Mouse (Mus musculus) MEL (cell line): ENCODE results near the gene Aldh3b2. TPM values are rescaled to one million over a fixed set of nuclear protein-coding genes. Genes with fewer than 3 reads are reported as not detected.

Source experiments
- DNase-seq: peaks from one replicate; pipeline ENCODE4 v3.0.0; 2011; ENCODE audit warnings: low read depth, low spot score
- H3K27ac ChIP-seq: 2 replicates; pipeline ENCODE4 v1.5.1; 2012; ENCODE audit warnings: low read depth, mild to moderate bottlenecking, control low read depth, low read length, moderate library complexity; ENCODE audit not compliant: control insufficient read depth
- H3K27me3 ChIP-seq, 2 experiments: fragments of 150-350 bp in 1 of 2; sonication (generic) in 1 of 2; 2 replicates each; pipeline ENCODE4 v1.6.1; 2012; ENCODE audit warnings: low read length in 2 of 2, mild to moderate bottlenecking in 2 of 2, improper control_type of control experiment in 1 of 2, moderate library complexity in 1 of 2; ENCODE audit not compliant: insufficient read depth in 2 of 2, control insufficient read depth in 1 of 2
- H3K36me3 ChIP-seq, 2 experiments: 2 replicates each; pipeline ENCODE4 v1.6.1; 2012 to 2014; ENCODE audit warnings: low read length in 2 of 2, improper control_type of control experiment in 1 of 2, inconsistent platforms in 1 of 2, mild to moderate bottlenecking in 1 of 2; ENCODE audit not compliant: insufficient read depth in 2 of 2, control insufficient read depth in 1 of 2
- H3K4me1 ChIP-seq, 2 experiments: fragments of 150-350 bp in 1 of 2; sonication (generic) in 1 of 2; 2 replicates each; pipeline ENCODE4 v1.6.1; 2012; ENCODE audit warnings: low read length in 2 of 2, improper control_type of control experiment in 1 of 2, mild to moderate bottlenecking in 1 of 2; ENCODE audit not compliant: insufficient read depth in 2 of 2, control insufficient read depth in 1 of 2
- H3K4me3 ChIP-seq, 2 experiments: fragments of 150-350 bp in 1 of 2; sonication (generic) in 1 of 2; 2 replicates each; pipeline ENCODE4 v1.5.1; 2012; ENCODE audit warnings: low read depth in 2 of 2, low read length in 2 of 2, mild to moderate bottlenecking in 2 of 2, moderate library complexity in 2 of 2, control low read depth in 1 of 2, improper control_type of control experiment in 1 of 2; ENCODE audit not compliant: control insufficient read depth in 1 of 2, insufficient read depth in 1 of 2
- H3K79me2 ChIP-seq: 2 replicates; pipeline ENCODE4 v1.6.1; 2012; ENCODE audit warnings: mild to moderate bottlenecking, low read length, moderate library complexity; ENCODE audit not compliant: control insufficient read depth, poor library complexity, insufficient read depth
- H3K9ac ChIP-seq: 2 replicates; pipeline ENCODE4 v1.6.1; 2012; ENCODE audit warnings: low read depth, mild to moderate bottlenecking, control low read depth, low read length, moderate library complexity; ENCODE audit not compliant: control insufficient read depth, poor library complexity, severe bottlenecking
- H3K9me3 ChIP-seq: fragments of 150-350 bp; sonication (generic); replicated peaks from 2 replicates; pipeline ENCODE4 v1.6.1; 2012; ENCODE audit warnings: mild to moderate bottlenecking, low read length, improper control_type of control experiment, moderate library complexity; ENCODE audit not compliant: insufficient read depth
- CHD1 ChIP-seq: IDR thresholded peaks from 2 replicates; pipeline ENCODE4 v1.6.1; 2012; ENCODE audit warnings: low read depth, mild to moderate bottlenecking, inconsistent platforms, low read length, improper control_type of control experiment
- CHD2 ChIP-seq: IDR thresholded peaks from 2 replicates; pipeline ENCODE4 v1.6.1; 2011; ENCODE audit warnings: low read length, improper control_type of control experiment
- CTCF ChIP-seq, 3 experiments: IDR thresholded peaks in 2 of 3; conservative IDR thresholded peaks in 1 of 3; 2 replicates each; pipeline ENCODE4 v1.5.1; 2011 to 2012; ENCODE audit warnings: low read length in 3 of 3, low read depth in 2 of 3, mild to moderate bottlenecking in 2 of 3, improper control_type of control experiment in 1 of 3, inconsistent platforms in 1 of 3, mixed read lengths in 1 of 3, moderate library complexity in 1 of 3; ENCODE audit not compliant: control insufficient read depth in 1 of 3, insufficient read depth in 1 of 3, poor library complexity in 1 of 3, severe bottlenecking in 1 of 3
- E2F4 ChIP-seq: IDR thresholded peaks from 2 replicates; pipeline ENCODE4 v1.6.1; 2011; ENCODE audit warnings: low read depth, low read length, improper control_type of control experiment, borderline replicate concordance
- EP300 ChIP-seq, 2 experiments: IDR thresholded peaks; 2 replicates each; pipeline ENCODE4 v1.6.1; 2011; ENCODE audit warnings: improper control_type of control experiment in 2 of 2, low read length in 2 of 2, low read depth in 1 of 2, mild to moderate bottlenecking in 1 of 2
- ETS1 ChIP-seq: IDR thresholded peaks from 2 replicates; pipeline ENCODE4 v1.6.1; 2012; ENCODE audit warnings: low read depth, mild to moderate bottlenecking, inconsistent platforms, low read length, improper control_type of control experiment, moderate library complexity
- GABPA ChIP-seq: IDR thresholded peaks from 2 replicates; pipeline ENCODE4 v1.6.1; 2012; ENCODE audit warnings: low read depth, mild to moderate bottlenecking, inconsistent platforms, low read length, improper control_type of control experiment, moderate library complexity
- GATA1 ChIP-seq: IDR thresholded peaks from 2 replicates; pipeline ENCODE4 v1.6.1; 2011; ENCODE audit warnings: low read depth, low read length, improper control_type of control experiment
- HCFC1 ChIP-seq: IDR thresholded peaks from 2 replicates; pipeline ENCODE4 v1.6.1; 2012; ENCODE audit warnings: low read depth, mild to moderate bottlenecking, inconsistent platforms, low read length, improper control_type of control experiment, moderate library complexity
- JUND ChIP-seq: IDR thresholded peaks from 2 replicates; pipeline ENCODE4 v1.6.1; 2011; ENCODE audit warnings: low read depth, mild to moderate bottlenecking, improper control_type of control experiment, low read length
- KAT2A ChIP-seq: conservative IDR thresholded peaks from 2 replicates; pipeline ENCODE4 v1.6.1; 2012; ENCODE audit warnings: low read depth, low read length, improper control_type of control experiment, inconsistent platforms
- MAFK ChIP-seq: IDR thresholded peaks from 2 replicates; pipeline ENCODE4 v1.6.1; 2011; ENCODE audit warnings: low read depth, mild to moderate bottlenecking, low read length, improper control_type of control experiment, borderline replicate concordance
- MAZ ChIP-seq: IDR thresholded peaks from 2 replicates; pipeline ENCODE4 v1.6.1; 2012; ENCODE audit warnings: low read depth, mild to moderate bottlenecking, inconsistent platforms, low read length, improper control_type of control experiment
- MYB ChIP-seq: IDR thresholded peaks from 2 replicates; pipeline ENCODE4 v1.6.1; 2011; ENCODE audit warnings: mild to moderate bottlenecking, low read depth, low read length, improper control_type of control experiment
- MYC ChIP-seq: IDR thresholded peaks from 2 replicates; pipeline ENCODE4 v1.6.1; 2011; ENCODE audit warnings: low read depth, mild to moderate bottlenecking, low read length, improper control_type of control experiment, moderate library complexity
- NELFE ChIP-seq: IDR thresholded peaks from 2 replicates; pipeline ENCODE4 v1.6.1; 2011; ENCODE audit warnings: low read depth, low read length, improper control_type of control experiment
- POLR2A ChIP-seq, 2 experiments: IDR thresholded peaks; 2 replicates each; pipeline ENCODE4 v1.6.1; 2011 to 2012; ENCODE audit warnings: low read length in 2 of 2, mild to moderate bottlenecking in 2 of 2, control low read depth in 1 of 2, improper control_type of control experiment in 1 of 2, low read depth in 1 of 2, moderate library complexity in 1 of 2; ENCODE audit not compliant: control insufficient read depth in 1 of 2, insufficient read depth in 1 of 2, poor library complexity in 1 of 2
- POLR2AphosphoS2 ChIP-seq: IDR thresholded peaks from 2 replicates; pipeline ENCODE4 v1.6.1; 2011; ENCODE audit warnings: low read length, improper control_type of control experiment
- RAD21 ChIP-seq: IDR thresholded peaks from 2 replicates; pipeline ENCODE4 v1.6.1; 2011; ENCODE audit warnings: mild to moderate bottlenecking, low read depth, low read length, improper control_type of control experiment
- SIN3A ChIP-seq: IDR thresholded peaks from 2 replicates; pipeline ENCODE4 v1.6.1; 2012; ENCODE audit warnings: low read length, improper control_type of control experiment, inconsistent platforms
- TAL1 ChIP-seq: IDR thresholded peaks from 2 replicates; pipeline ENCODE4 v1.6.1; 2012; ENCODE audit warnings: mild to moderate bottlenecking, inconsistent platforms, low read length, moderate library complexity, mixed read lengths
- TBP ChIP-seq: IDR thresholded peaks from 2 replicates; pipeline ENCODE4 v1.8.0; 2011; ENCODE audit warnings: low read depth, low read length, improper control_type of control experiment
- TCF12 ChIP-seq: IDR thresholded peaks from 2 replicates; pipeline ENCODE4 v1.6.1; 2014; ENCODE audit warnings: low read depth, mild to moderate bottlenecking, inconsistent platforms, low read length, improper control_type of control experiment, moderate library complexity
- UBTF ChIP-seq: IDR thresholded peaks from 2 replicates; pipeline ENCODE4 v1.6.1; 2012; ENCODE audit warnings: low read depth, mild to moderate bottlenecking, inconsistent platforms, low read length, improper control_type of control experiment, moderate library complexity, borderline replicate concordance; ENCODE audit not compliant: insufficient read depth
- USF1 ChIP-seq: IDR thresholded peaks from 2 replicates; pipeline ENCODE4 v1.6.1; 2014; ENCODE audit warnings: low read depth, mild to moderate bottlenecking, inconsistent platforms, low read length, improper control_type of control experiment, moderate library complexity
- ZC3H11A ChIP-seq: IDR thresholded peaks from 2 replicates; pipeline ENCODE4 v1.6.1; 2012; ENCODE audit warnings: low read depth, mild to moderate bottlenecking, inconsistent platforms, low read length, improper control_type of control experiment
- ZKSCAN1 ChIP-seq: IDR thresholded peaks from 2 replicates; pipeline ENCODE4 v1.6.1; 2012; ENCODE audit warnings: low read depth, mild to moderate bottlenecking, inconsistent platforms, low read length, improper control_type of control experiment, moderate library complexity
- ZNF384 ChIP-seq: IDR thresholded peaks from 2 replicates; pipeline ENCODE4 v1.6.1; 2012; ENCODE audit warnings: low read depth, mild to moderate bottlenecking, inconsistent platforms, low read length, improper control_type of control experiment
- polyA plus RNA-seq, 2 experiments: library from polyadenylated mRNA; stranded (reverse) in 1 of 2; unstranded in 1 of 2; fragments of >175 nt in 1 of 2; fragments of >200 nt in 1 of 2; gene quantifications; 2 replicates each; pipeline versions ENCODE4 v1.2.1 to v1.2.4; 2012; ENCODE audit warnings: low replicate concordance in 2 of 2, low read depth in 1 of 2; ENCODE audit not compliant: insufficient read length in 2 of 2, insufficient read depth in 1 of 2, missing spikeins in 1 of 2
- total RNA-seq: library from RNA; depleted of rRNA; stranded (reverse); fragments of 300-350 nt; gene quantifications from 2 replicates; pipeline ENCODE4 v1.2.3, GENCODE M21; 2012

Gene Aldh3b2
- total and polyA plus RNA-seq, 3 experiments = not detected

DNA sequence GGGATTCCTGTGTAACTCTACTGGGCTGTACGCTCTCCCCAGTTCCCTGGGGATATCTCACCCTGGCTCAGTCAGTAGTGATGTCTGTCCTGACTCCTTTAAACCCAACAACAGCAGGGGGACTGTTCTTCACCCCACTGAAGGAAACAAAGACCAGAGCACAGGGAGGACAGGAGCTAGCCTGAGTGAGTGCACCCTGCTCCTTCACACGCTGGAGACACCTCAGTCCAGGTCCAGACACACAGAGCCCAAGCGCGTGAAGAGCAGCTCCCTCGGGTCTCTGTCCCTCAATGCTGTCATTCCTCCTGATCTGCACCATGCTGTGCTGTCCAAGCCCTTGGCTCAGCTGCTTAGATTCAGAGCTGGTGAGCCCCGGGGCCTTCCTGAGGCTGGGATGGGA lies 45.4 kb upstream of the Aldh3b2 start:
- Histone ChIP-seq H3K79me2 (no peaks in the 10 kb centered on the region), H3K4me3 (no peak overlapping the region), H3K27me3 (no peaks in the 10 kb centered on the region; a peak in 1 of 4 replicates), H3K9me3 (no peaks in the 10 kb centered on the region), H3K27ac (no peak overlapping the region), H3K9ac (no peak overlapping the region), H3K36me3 (peaks cover 0 to 2% of the 10 kb centered on the region in 2 experiments; a peak in 1 of 4 replicates), H3K4me1 (peaks cover 0 to 26% of the 10 kb centered on the region in 2 experiments; a peak in 2 of 4 replicates)
- DNase-seq = no peak
- TF ChIP-seq MAFK (no peak), ZNF384 (no peak), CHD1 (no peak), ZKSCAN1 (no peak), RAD21 (no peak), KAT2A (no peak), EP300 (IDR thresholded peaks at IDR 0.05; ENCODE audit: low read depth in 1 of 2, low read length in 2 of 2) (no peak), CTCF (IDR thresholded peaks at IDR 0.05 in 2 of 3, conservative IDR thresholded peaks at IDR 0.05 in 1 of 3; ENCODE audit: control insufficient read depth in 1 of 3, insufficient read depth in 1 of 3, low read depth in 2 of 3, low read length in 3 of 3, poor library complexity in 1 of 3, severe bottlenecking in 1 of 3) (no peak), USF1 (no peak), MAZ (no peak), ZC3H11A (no peak), E2F4 (no peak), POLR2AphosphoS2 (no peak), MYC (no peak), CHD2 (no peak), POLR2A (IDR thresholded peaks at IDR 0.05; ENCODE audit: control insufficient read depth in 1 of 2, insufficient read depth in 1 of 2, low read depth in 1 of 2, low read length in 2 of 2, poor library complexity in 1 of 2) (no peak), UBTF (no peak), GABPA (no peak)

DNA sequence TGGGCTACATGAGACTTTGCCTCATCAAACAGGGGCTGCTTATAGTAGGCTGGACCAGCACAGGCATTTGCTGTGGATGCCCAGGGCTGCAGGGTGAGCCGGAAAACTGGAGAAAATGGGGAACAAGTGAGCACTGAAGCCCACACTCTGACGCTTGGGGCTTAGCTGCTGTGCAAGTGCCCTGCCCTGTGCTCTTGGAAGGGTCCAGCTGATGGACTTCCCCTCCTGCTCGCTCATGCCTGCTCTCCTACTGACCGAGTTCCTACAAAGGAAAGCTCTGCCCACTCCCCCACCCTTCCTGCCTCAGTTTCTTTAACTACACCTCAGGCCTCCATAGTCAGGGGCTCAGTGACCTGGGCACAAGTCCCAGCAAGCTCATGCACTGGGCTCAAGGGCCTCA lies 44.1 kb upstream of the Aldh3b2 start:
- no peaks in the 10 kb centered on the region for H3K9me3 ChIP-seq
- no peak overlapping the region for H3K9ac ChIP-seq
- peaks cover 0 to 22% of the 10 kb centered on the region in 2 experiments; a peak in 2 of 4 replicates for H3K4me1 ChIP-seq
- H3K79me2 ChIP-seq = no peaks in the 10 kb centered on the region
- H3K27ac ChIP-seq = no peak overlapping the region
- TF ChIP-seq TAL1 (no peak), SIN3A (no peak), HCFC1 (no peak), MYB (no peak), ZNF384 (no peak), JUND (no peak), TBP (no peak), UBTF (no peak), GATA1 (no peak), NELFE (no peak), RAD21 (no peak), ETS1 (no peak), TCF12 (no peak), MAZ (no peak)
- TF ChIP-seq, all 39 proteins: peak for 0
- Histone ChIP-seq H3K4me3 (no peak overlapping the region), H3K27me3 (no peaks in the 10 kb centered on the region; a peak in 1 of 4 replicates), H3K36me3 (peaks cover 0 to 2% of the 10 kb centered on the region in 2 experiments; a peak in 1 of 4 replicates)
- no peak for DNase-seq
